Mouse (Mus musculus): Measurements from ENCODE around the gene Nav2. TPM values are rescaled to one million over a fixed set of nuclear protein-coding genes. Genes with fewer than 3 reads are reported as not detected.

Gene Nav2
- polyA plus RNA-seq, 1 experiment: 46.2 TPM

- Histone ChIP-seq H3K27me3 (ENCODE audit: control insufficient read depth, insufficient read depth, low read length) (no peaks in the 10 kb centered on the region), H3K4me3 (ENCODE audit: control insufficient read depth, insufficient read depth, low read length) (no peak overlapping the region), H3K27ac (ENCODE audit: control insufficient read depth, insufficient read depth, low read length) (no peak overlapping the region), H3K36me3 (ENCODE audit: control insufficient read depth, insufficient read depth, low read length) (no peaks in the 10 kb centered on the region), H3K4me1 (replicated peaks; ENCODE audit: control insufficient read depth, insufficient read depth, low read length) (no peaks in the 10 kb centered on the region)
- no peak for DNase-seq
- no peak for TF ChIP-seq CTCF (IDR thresholded peaks at IDR 0.05; ENCODE audit: borderline replicate concordance, control insufficient read depth, extremely low read depth, insufficient read depth, low read length, poor library complexity)
- TF ChIP-seq POLR2A (IDR thresholded peaks at IDR 0.05; ENCODE audit: control insufficient read depth, extremely low read depth, insufficient read depth, low read length, poor library complexity): no peak
- WGBS: 79% methylated on average over 4 of the region's 4 CpGs
Observed at GRCm38 (mm10) chr7:49041334-49042070, 133.0 kb downstream of the Nav2 start.

- no peaks in the 10 kb centered on the region for H3K36me3 ChIP-seq (ENCODE audit: control insufficient read depth, insufficient read depth, low read length)
- no peaks in the 10 kb centered on the region for H3K4me1 ChIP-seq (replicated peaks; ENCODE audit: control insufficient read depth, insufficient read depth, low read length)
- no peak overlapping the region for H3K4me3 ChIP-seq (ENCODE audit: control insufficient read depth, insufficient read depth, low read length)
- no peak for DNase-seq
- TF ChIP-seq POLR2A (IDR thresholded peaks at IDR 0.05; ENCODE audit: control insufficient read depth, extremely low read depth, insufficient read depth, low read length, poor library complexity) (no peak), CTCF (IDR thresholded peaks at IDR 0.05; ENCODE audit: borderline replicate concordance, control insufficient read depth, extremely low read depth, insufficient read depth, low read length, poor library complexity) (no peak)
- no peak overlapping the region for H3K27ac ChIP-seq (ENCODE audit: control insufficient read depth, insufficient read depth, low read length)
- 85% methylated on average over 6 of the region's 6 CpGs for WGBS
- no peaks in the 10 kb centered on the region for H3K27me3 ChIP-seq (ENCODE audit: control insufficient read depth, insufficient read depth, low read length)
Observed at GRCm38 (mm10) chr7:49045499-49046346, 137.2 kb downstream of the Nav2 start.

GRCm38 (mm10) chr7:49046347-49046989 is 138.0 kb downstream of the Nav2 start:
- DNase-seq: no peak
- Histone ChIP-seq H3K27me3 (ENCODE audit: control insufficient read depth, insufficient read depth, low read length) (no peaks in the 10 kb centered on the region), H3K4me1 (replicated peaks; ENCODE audit: control insufficient read depth, insufficient read depth, low read length) (no peaks in the 10 kb centered on the region), H3K27ac (ENCODE audit: control insufficient read depth, insufficient read depth, low read length) (no peak overlapping the region), H3K36me3 (ENCODE audit: control insufficient read depth, insufficient read depth, low read length) (no peaks in the 10 kb centered on the region), H3K4me3 (ENCODE audit: control insufficient read depth, insufficient read depth, low read length) (no peak overlapping the region)
- TF ChIP-seq CTCF (IDR thresholded peaks at IDR 0.05; ENCODE audit: borderline replicate concordance, control insufficient read depth, extremely low read depth, insufficient read depth, low read length, poor library complexity) (no peak), POLR2A (IDR thresholded peaks at IDR 0.05; ENCODE audit: control insufficient read depth, extremely low read depth, insufficient read depth, low read length, poor library complexity) (no peak)
- 29% methylated on average over 6 of the region's 6 CpGs for WGBS

- Histone ChIP-seq H3K4me3 (ENCODE audit: control insufficient read depth, insufficient read depth, low read length) (no peak overlapping the region), H3K27ac (ENCODE audit: control insufficient read depth, insufficient read depth, low read length) (no peak overlapping the region), H3K36me3 (ENCODE audit: control insufficient read depth, insufficient read depth, low read length) (no peaks in the 10 kb centered on the region), H3K27me3 (ENCODE audit: control insufficient read depth, insufficient read depth, low read length) (no peaks in the 10 kb centered on the region), H3K4me1 (replicated peaks; ENCODE audit: control insufficient read depth, insufficient read depth, low read length) (no peaks in the 10 kb centered on the region)
- WGBS: 13% methylated on average over 8 of the region's 8 CpGs
- TF ChIP-seq POLR2A (IDR thresholded peaks at IDR 0.05; ENCODE audit: control insufficient read depth, extremely low read depth, insufficient read depth, low read length, poor library complexity) (no peak), CTCF (IDR thresholded peaks at IDR 0.05; ENCODE audit: borderline replicate concordance, control insufficient read depth, extremely low read depth, insufficient read depth, low read length, poor library complexity) (no peak)
- peak; percentile 2 for DNase-seq
Observed at GRCm38 (mm10) chr7:49047336-49047735, 138.8 kb downstream of the Nav2 start.

GRCm38 (mm10) chr7:49052871-49053618 is 144.5 kb downstream of the Nav2 start:
- 92% methylated on average over 9 of the region's 9 CpGs for WGBS
- no peaks in the 10 kb centered on the region for H3K27me3 ChIP-seq (ENCODE audit: control insufficient read depth, insufficient read depth, low read length)
- H3K36me3 ChIP-seq (ENCODE audit: control insufficient read depth, insufficient read depth, low read length): no peaks in the 10 kb centered on the region
- H3K27ac ChIP-seq (ENCODE audit: control insufficient read depth, insufficient read depth, low read length): no peak overlapping the region
- DNase-seq: no peak
- no peak overlapping the region for H3K4me3 ChIP-seq (ENCODE audit: control insufficient read depth, insufficient read depth, low read length)
- TF ChIP-seq CTCF (IDR thresholded peaks at IDR 0.05; ENCODE audit: borderline replicate concordance, control insufficient read depth, extremely low read depth, insufficient read depth, low read length, poor library complexity): no peak
- no peak for TF ChIP-seq POLR2A (IDR thresholded peaks at IDR 0.05; ENCODE audit: control insufficient read depth, extremely low read depth, insufficient read depth, low read length, poor library complexity)
- no peaks in the 10 kb centered on the region; the same call in 1 of the 2 replicates for H3K4me1 ChIP-seq (replicated peaks; ENCODE audit: control insufficient read depth, insufficient read depth, low read length)
